Mouse (Mus musculus) left cerebral cortex, postnatal 25 days (tissue): ENCODE data around the gene Gnao1. TPM values are rescaled to one million over a fixed set of nuclear protein-coding genes. Genes with fewer than 3 reads are reported as not detected.

ENCODE experiments used
- DNase-seq, 2 experiments: peaks; one replicate each; pipeline ENCODE4 v3.0.0; 2022; ENCODE audit warnings: low spot score in 2 of 2, mixed read lengths in 1 of 2
- intact Hi-C: fragments of 180-260 bp; cut with DNase I; formaldehyde crosslinking; loops from one replicate; pipeline ENCODE4 v1.15.1; 2025
- microRNA-seq, 2 experiments: library from miRNA; unstranded; fragments of <30 nt; microRNA quantifications; one replicate each; pipeline ENCODE4 v1.2.0; 2022
- total RNA-seq, 2 experiments: library from RNA; stranded (reverse); gene quantifications; 2 replicates each; pipeline ENCODE4 v1.2.3; 2021

The Gnao1 gene
- total RNA-seq, 2 experiments from 2014 or later = 738 to 746 TPM

DNA sequence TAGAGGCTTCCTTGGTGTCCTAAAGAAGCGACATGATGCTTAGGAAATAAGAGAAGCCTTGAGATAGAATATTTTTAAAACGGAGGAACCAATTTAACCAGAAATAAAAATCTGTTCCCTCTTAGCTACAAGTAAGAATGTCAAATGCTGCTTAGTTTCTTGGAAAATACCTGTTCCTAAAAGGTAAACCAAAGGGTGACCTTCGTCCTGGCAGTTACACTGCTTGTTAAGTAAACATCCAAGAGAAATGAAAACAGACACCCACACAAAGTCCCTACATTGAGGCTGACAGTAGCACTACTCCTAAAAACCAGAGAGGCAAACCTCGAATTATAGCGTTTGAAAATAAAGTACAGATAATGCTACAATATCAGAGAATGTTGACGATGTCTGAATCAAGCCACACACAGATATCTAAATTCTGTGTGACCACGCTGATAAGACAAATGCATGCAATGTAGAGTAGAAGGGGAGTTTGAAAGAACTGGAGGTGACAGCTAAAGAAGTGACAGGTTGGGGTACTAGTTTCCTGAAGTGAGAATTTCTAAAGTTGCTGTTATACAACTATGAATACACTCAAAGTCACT is 203.4 kb downstream of the Gnao1 start:
- intact Hi-C loops = loop anchor here (2.0 kb wide), 1 partner anchor 24 kb away; the partner anchor contains the start of genes Nudt21 and Ogfod1
- no peak for DNase-seq

Small RNA genes within 50 kb of the gene (microRNA-seq; reads per million reads assigned to microRNA genes)
- gene Gm24159 = 0 reads per million in 2 experiments

Other genes starting within 250 kb of the Gnao1 start
- gene Amfr, start 202.9 kb downstream of the Gnao1 start, total RNA-seq = 100 to 1,000 TPM; 114 to 115 TPM
- gene Nudt21, start 227.1 kb downstream of the Gnao1 start, total RNA-seq = 10 to 100 TPM; 47.4 to 52.3 TPM
- gene Ogfod1, start 227.2 kb downstream of the Gnao1 start, total RNA-seq = 10 to 100 TPM; 86.6 to 96.8 TPM